Mouse (Mus musculus): Measurements from ENCODE around the gene Cyb5r2. TPM values are rescaled to one million over a fixed set of nuclear protein-coding genes. Genes with fewer than 3 reads are reported as not detected.

Cyb5r2 gene
- polyA plus RNA-seq, 1 experiment: not detected

- H3K4me3 ChIP-seq (ENCODE audit: insufficient read depth, poor library complexity, severe bottlenecking): no peak overlapping the region
- no peak overlapping the region for H3ac ChIP-seq (ENCODE audit: control insufficient read depth, insufficient read length, low read depth)
- no peaks in the 10 kb centered on the region for H3K79me3 ChIP-seq (ENCODE audit: low read depth)
- no peaks in the 10 kb centered on the region for H3K36me3 ChIP-seq (ENCODE audit: control insufficient read depth, insufficient read depth)
- H3K79me2 ChIP-seq (ENCODE audit: control insufficient read depth, insufficient read depth): no peaks in the 10 kb centered on the region
- TF ChIP-seq USF1 (IDR thresholded peaks at IDR 0.05; ENCODE audit: low read depth) (no peak), MYOD1 (IDR thresholded peaks at IDR 0.05; ENCODE audit: control insufficient read depth, insufficient read length, low read depth) (no peak), MYOG (IDR thresholded peaks at IDR 0.05; ENCODE audit: control insufficient read depth, extremely low read depth, insufficient read length) (no peak)
- H3K27me3 ChIP-seq (ENCODE audit: control insufficient read depth, insufficient read depth, insufficient read length): no peaks in the 10 kb centered on the region
Measured at GRCm38 (mm10) chr7:107744454-107744853, 13.4 kb downstream of the Cyb5r2 start.

- Histone ChIP-seq H3K79me2 (ENCODE audit: control insufficient read depth, insufficient read depth) (no peaks in the 10 kb centered on the region), H3K79me3 (ENCODE audit: low read depth) (no peaks in the 10 kb centered on the region), H3ac (ENCODE audit: control insufficient read depth, insufficient read length, low read depth) (no peak overlapping the region), H3K4me3 (ENCODE audit: insufficient read depth, poor library complexity, severe bottlenecking) (no peak overlapping the region), H3K27me3 (ENCODE audit: control insufficient read depth, insufficient read depth, insufficient read length) (no peaks in the 10 kb centered on the region), H3K36me3 (ENCODE audit: control insufficient read depth, insufficient read depth) (no peaks in the 10 kb centered on the region)
- TF ChIP-seq MYOG (IDR thresholded peaks at IDR 0.05; ENCODE audit: control insufficient read depth, extremely low read depth, insufficient read length) (no peak), USF1 (IDR thresholded peaks at IDR 0.05; ENCODE audit: low read depth) (no peak), CTCF (IDR thresholded peaks at IDR 0.05; ENCODE audit: control insufficient read depth, insufficient read depth, insufficient read length) (no peak), CEBPB (IDR thresholded peaks at IDR 0.05; ENCODE audit: low read depth) (no peak), MAX (IDR thresholded peaks at IDR 0.05) (no peak), FOSL1 (IDR thresholded peaks at IDR 0.05; ENCODE audit: insufficient read depth, low read length, poor library complexity, severe bottlenecking) (no peak), MYOD1 (IDR thresholded peaks at IDR 0.05; ENCODE audit: control insufficient read depth, insufficient read length, low read depth) (no peak)
Measured at GRCm38 (mm10) chr7:107742963-107743465, 14.8 kb downstream of the Cyb5r2 start.

- Histone ChIP-seq H3K79me2 (ENCODE audit: control insufficient read depth, insufficient read depth) (no peaks in the 10 kb centered on the region), H3K36me3 (ENCODE audit: control insufficient read depth, insufficient read depth) (no peaks in the 10 kb centered on the region), H3K79me3 (ENCODE audit: low read depth) (no peaks in the 10 kb centered on the region), H3K4me3 (ENCODE audit: insufficient read depth, poor library complexity, severe bottlenecking) (no peak overlapping the region), H3ac (ENCODE audit: control insufficient read depth, insufficient read length, low read depth) (no peak overlapping the region), H3K27me3 (ENCODE audit: control insufficient read depth, insufficient read depth, insufficient read length) (no peaks in the 10 kb centered on the region)
- no peak for TF ChIP-seq USF1 (IDR thresholded peaks at IDR 0.05; ENCODE audit: low read depth)
- no peak for TF ChIP-seq MYOD1 (IDR thresholded peaks at IDR 0.05; ENCODE audit: control insufficient read depth, insufficient read length, low read depth)
- no peak for TF ChIP-seq CTCF (IDR thresholded peaks at IDR 0.05; ENCODE audit: control insufficient read depth, insufficient read depth, insufficient read length)
- no peak for TF ChIP-seq CEBPB (IDR thresholded peaks at IDR 0.05; ENCODE audit: low read depth)
- no peak for TF ChIP-seq FOSL1 (IDR thresholded peaks at IDR 0.05; ENCODE audit: insufficient read depth, low read length, poor library complexity, severe bottlenecking)
- TF ChIP-seq MAX (IDR thresholded peaks at IDR 0.05): no peak
- no peak for TF ChIP-seq MYOG (IDR thresholded peaks at IDR 0.05; ENCODE audit: control insufficient read depth, extremely low read depth, insufficient read length)
Measured at GRCm38 (mm10) chr7:107738726-107739125, 19.1 kb downstream of the Cyb5r2 start.

GRCm38 (mm10) chr7:107733162-107733561, 24.7 kb downstream of the Cyb5r2 start:
- Histone ChIP-seq H3K36me3 (ENCODE audit: control insufficient read depth, insufficient read depth) (no peaks in the 10 kb centered on the region), H3K79me2 (ENCODE audit: control insufficient read depth, insufficient read depth) (no peaks in the 10 kb centered on the region), H3K27me3 (ENCODE audit: control insufficient read depth, insufficient read depth, insufficient read length) (no peaks in the 10 kb centered on the region), H3K4me3 (ENCODE audit: insufficient read depth, poor library complexity, severe bottlenecking) (no peak overlapping the region), H3K79me3 (ENCODE audit: low read depth) (no peaks in the 10 kb centered on the region), H3ac (ENCODE audit: control insufficient read depth, insufficient read length, low read depth) (no peak overlapping the region)
- TF ChIP-seq CTCF (IDR thresholded peaks at IDR 0.05; ENCODE audit: control insufficient read depth, insufficient read depth, insufficient read length) (no peak), FOSL1 (IDR thresholded peaks at IDR 0.05; ENCODE audit: insufficient read depth, low read length, poor library complexity, severe bottlenecking) (no peak), MYOD1 (IDR thresholded peaks at IDR 0.05; ENCODE audit: control insufficient read depth, insufficient read length, low read depth) (no peak), MAX (IDR thresholded peaks at IDR 0.05) (no peak), USF1 (IDR thresholded peaks at IDR 0.05; ENCODE audit: low read depth) (no peak), MYOG (IDR thresholded peaks at IDR 0.05; ENCODE audit: control insufficient read depth, extremely low read depth, insufficient read length) (no peak), CEBPB (IDR thresholded peaks at IDR 0.05; ENCODE audit: low read depth) (no peak)

GRCm38 (mm10) chr7:107730587-107730986, 27.2 kb downstream of the Cyb5r2 start:
- no peak for TF ChIP-seq CEBPB (IDR thresholded peaks at IDR 0.05; ENCODE audit: low read depth)
- TF ChIP-seq CTCF (IDR thresholded peaks at IDR 0.05; ENCODE audit: control insufficient read depth, insufficient read depth, insufficient read length): no peak
- TF ChIP-seq MYOD1 (IDR thresholded peaks at IDR 0.05; ENCODE audit: control insufficient read depth, insufficient read length, low read depth): no peak
- no peak for TF ChIP-seq FOSL1 (IDR thresholded peaks at IDR 0.05; ENCODE audit: insufficient read depth, low read length, poor library complexity, severe bottlenecking)
- TF ChIP-seq USF1 (IDR thresholded peaks at IDR 0.05; ENCODE audit: low read depth): no peak
- no peak for TF ChIP-seq MAX (IDR thresholded peaks at IDR 0.05)
- TF ChIP-seq MYOG (IDR thresholded peaks at IDR 0.05; ENCODE audit: control insufficient read depth, extremely low read depth, insufficient read length): no peak
- Histone ChIP-seq H3K27me3 (ENCODE audit: control insufficient read depth, insufficient read depth, insufficient read length) (no peaks in the 10 kb centered on the region), H3K4me3 (ENCODE audit: insufficient read depth, poor library complexity, severe bottlenecking) (no peak overlapping the region), H3K79me3 (ENCODE audit: low read depth) (no peaks in the 10 kb centered on the region), H3K79me2 (ENCODE audit: control insufficient read depth, insufficient read depth) (no peaks in the 10 kb centered on the region), H3K36me3 (ENCODE audit: control insufficient read depth, insufficient read depth) (no peaks in the 10 kb centered on the region), H3ac (ENCODE audit: control insufficient read depth, insufficient read length, low read depth) (no peak overlapping the region)

- no peaks in the 10 kb centered on the region for H3K27me3 ChIP-seq (ENCODE audit: control insufficient read depth, insufficient read depth, insufficient read length)
- no peak overlapping the region for H3ac ChIP-seq (ENCODE audit: control insufficient read depth, insufficient read length, low read depth)
- H3K36me3 ChIP-seq (ENCODE audit: control insufficient read depth, insufficient read depth): no peaks in the 10 kb centered on the region
- H3K79me3 ChIP-seq (ENCODE audit: low read depth): no peaks in the 10 kb centered on the region
- TF ChIP-seq MYOG (IDR thresholded peaks at IDR 0.05; ENCODE audit: control insufficient read depth, extremely low read depth, insufficient read length) (no peak), MYOD1 (IDR thresholded peaks at IDR 0.05; ENCODE audit: control insufficient read depth, insufficient read length, low read depth) (no peak), USF1 (IDR thresholded peaks at IDR 0.05; ENCODE audit: low read depth) (no peak), MAX (IDR thresholded peaks at IDR 0.05) (no peak), CTCF (IDR thresholded peaks at IDR 0.05; ENCODE audit: control insufficient read depth, insufficient read depth, insufficient read length) (no peak)
- no peak overlapping the region for H3K4me3 ChIP-seq (ENCODE audit: insufficient read depth, poor library complexity, severe bottlenecking)
- H3K79me2 ChIP-seq (ENCODE audit: control insufficient read depth, insufficient read depth): no peaks in the 10 kb centered on the region
Measured at GRCm38 (mm10) chr7:107727538-107727937, 30.3 kb downstream of the Cyb5r2 start.
